Mouse (Mus musculus): Measurements from ENCODE around the gene Aff3. TPM values are rescaled to one million over a fixed set of nuclear protein-coding genes. Genes with fewer than 3 reads are reported as not detected.

Gene Aff3
- total and polyA plus RNA-seq, 3 experiments, result 1.4 to 3.1 (median 2.4) TPM

DNA sequence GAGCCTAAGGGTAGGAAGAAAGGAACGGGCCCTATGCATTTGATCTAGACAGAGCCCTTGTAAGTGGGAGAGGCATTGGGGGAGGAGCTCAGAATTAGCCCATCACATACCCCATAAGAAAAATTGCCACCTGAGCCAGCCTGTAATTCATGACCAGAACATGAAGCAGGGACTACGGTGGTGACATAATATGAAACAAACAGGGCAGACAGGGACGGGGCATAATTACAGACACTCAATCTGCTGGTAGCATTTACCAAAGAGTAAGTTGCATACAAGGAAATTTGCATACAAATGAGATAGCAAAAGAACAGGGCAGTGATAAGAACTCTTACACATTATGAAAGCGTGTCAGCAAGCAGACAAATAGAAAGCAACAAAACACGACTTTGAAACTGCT, 6.3 kb upstream of the Aff3 start:
- DNase-seq, result no peak
- TF ChIP-seq EP300 (IDR thresholded peaks at IDR 0.05; ENCODE audit: insufficient read depth, low read depth, low read length), result no peak
- TF ChIP-seq POLR2A (IDR thresholded peaks at IDR 0.05; ENCODE audit: insufficient read depth, low read depth, low read length), result no peak
- TF ChIP-seq CTCF (IDR thresholded peaks at IDR 0.05), result no peak
- Histone ChIP-seq H3K27me3 (ENCODE audit: control insufficient read depth, insufficient read depth, low read length) (no peaks in the 10 kb centered on the region), H3K27ac (no peak overlapping the region), H3K4me1 (ENCODE audit: control insufficient read depth, insufficient read depth, low read length) (no peaks in the 10 kb centered on the region), H3K9ac (ENCODE audit: low read depth, low read length) (no peak overlapping the region), H3K36me3 (ENCODE audit: control insufficient read depth, insufficient read depth, low read length) (no peaks in the 10 kb centered on the region), H3K79me2 (replicated peaks; ENCODE audit: control insufficient read depth, insufficient read depth, low read length) (no peaks in the 10 kb centered on the region), H3K4me3 (no peak overlapping the region)
- intact Hi-C loops (cut with DNase I), result no loop called here
- WGBS, result 65% methylated on average over 5 of the region's 5 CpGs

DNA sequence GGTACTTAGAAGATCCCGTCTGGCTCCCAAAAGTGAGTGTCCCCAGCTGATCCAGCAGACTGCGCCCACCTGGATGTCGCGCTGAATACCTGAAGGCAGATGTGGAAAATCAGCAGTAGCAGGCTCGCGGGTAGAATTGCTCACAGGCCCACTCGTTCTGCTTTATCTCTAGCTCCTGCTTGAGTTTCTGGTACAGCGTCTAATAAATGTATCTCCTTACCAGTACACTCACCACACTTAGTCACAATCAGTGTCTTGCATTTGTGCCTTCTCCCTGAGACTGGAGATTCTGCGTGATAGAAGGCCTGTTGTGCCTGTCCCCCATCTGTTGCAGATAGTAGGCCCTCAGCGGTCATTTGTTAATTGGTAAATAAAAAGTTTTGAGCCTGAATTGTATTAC, 3.6 kb upstream of the Aff3 start:
- Histone ChIP-seq H3K27me3 (ENCODE audit: control insufficient read depth, insufficient read depth, low read length) (no peaks in the 10 kb centered on the region), H3K27ac (no peak overlapping the region), H3K9ac (ENCODE audit: low read depth, low read length) (no peak overlapping the region), H3K4me3 (no peak overlapping the region), H3K36me3 (ENCODE audit: control insufficient read depth, insufficient read depth, low read length) (no peaks in the 10 kb centered on the region), H3K79me2 (replicated peaks; ENCODE audit: control insufficient read depth, insufficient read depth, low read length) (no peaks in the 10 kb centered on the region), H3K4me1 (ENCODE audit: control insufficient read depth, insufficient read depth, low read length) (no peaks in the 10 kb centered on the region)
- intact Hi-C loops (cut with DNase I), result loop anchor here (1.0 kb wide), 1 partner anchor 24 kb away; no protein-coding TSS in a partner anchor
- no peak for DNase-seq
- 83% methylated on average over 10 of the region's 10 CpGs for WGBS
- TF ChIP-seq CTCF (IDR thresholded peaks at IDR 0.05), result no peak
- TF ChIP-seq EP300 (IDR thresholded peaks at IDR 0.05; ENCODE audit: insufficient read depth, low read depth, low read length), result no peak
- no peak for TF ChIP-seq POLR2A (IDR thresholded peaks at IDR 0.05; ENCODE audit: insufficient read depth, low read depth, low read length)

GRCm38 (mm10) chr1:38667892-38668291, 3.1 kb upstream of the Aff3 start:
- Histone ChIP-seq H3K79me2 (replicated peaks; ENCODE audit: control insufficient read depth, insufficient read depth, low read length) (no peaks in the 10 kb centered on the region), H3K4me3 (no peak overlapping the region), H3K27ac (no peak overlapping the region), H3K9ac (ENCODE audit: low read depth, low read length) (no peak overlapping the region), H3K4me1 (ENCODE audit: control insufficient read depth, insufficient read depth, low read length) (no peaks in the 10 kb centered on the region), H3K36me3 (ENCODE audit: control insufficient read depth, insufficient read depth, low read length) (no peaks in the 10 kb centered on the region), H3K27me3 (ENCODE audit: control insufficient read depth, insufficient read depth, low read length) (no peaks in the 10 kb centered on the region)
- no peak for TF ChIP-seq POLR2A (IDR thresholded peaks at IDR 0.05; ENCODE audit: insufficient read depth, low read depth, low read length)
- TF ChIP-seq CTCF (IDR thresholded peaks at IDR 0.05), result no peak
- no peak for TF ChIP-seq EP300 (IDR thresholded peaks at IDR 0.05; ENCODE audit: insufficient read depth, low read depth, low read length)
- 78% methylated on average over 9 of the region's 9 CpGs for WGBS
- DNase-seq, result no peak
- intact Hi-C loops (cut with DNase I), result loop anchor here (1.0 kb wide), 1 partner anchor 24 kb away; no protein-coding TSS in a partner anchor

DNA sequence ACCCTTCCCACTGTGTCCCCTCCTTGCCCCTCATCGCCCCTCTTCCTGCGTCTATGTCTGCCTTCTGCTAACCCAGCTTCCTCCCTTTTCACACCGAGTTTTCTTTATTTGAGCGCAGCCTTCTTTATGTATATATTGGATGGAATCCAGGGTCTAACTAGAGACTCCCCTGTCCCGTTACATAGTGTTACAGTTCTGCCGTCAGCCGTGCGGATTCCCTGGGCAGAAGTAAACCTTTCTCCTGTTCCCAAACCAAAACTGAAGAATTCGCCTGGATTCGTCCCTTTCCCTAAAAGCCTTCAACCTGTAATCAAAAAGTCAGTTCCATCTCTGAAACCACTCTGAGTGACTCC, 2.0 kb upstream of the Aff3 start:
- Histone ChIP-seq H3K36me3 (ENCODE audit: control insufficient read depth, insufficient read depth, low read length) (no peaks in the 10 kb centered on the region), H3K9ac (ENCODE audit: low read depth, low read length) (no peak overlapping the region), H3K27ac (no peak overlapping the region), H3K79me2 (replicated peaks; ENCODE audit: control insufficient read depth, insufficient read depth, low read length) (no peaks in the 10 kb centered on the region), H3K4me3 (no peak overlapping the region), H3K27me3 (ENCODE audit: control insufficient read depth, insufficient read depth, low read length) (no peaks in the 10 kb centered on the region), H3K4me1 (ENCODE audit: control insufficient read depth, insufficient read depth, low read length) (no peaks in the 10 kb centered on the region)
- 53% methylated on average over 10 of the region's 10 CpGs for WGBS
- DNase-seq, result no peak
- no peak for TF ChIP-seq CTCF (IDR thresholded peaks at IDR 0.05)
- TF ChIP-seq EP300 (IDR thresholded peaks at IDR 0.05; ENCODE audit: insufficient read depth, low read depth, low read length), result no peak
- no peak for TF ChIP-seq POLR2A (IDR thresholded peaks at IDR 0.05; ENCODE audit: insufficient read depth, low read depth, low read length)
- intact Hi-C loops (cut with DNase I), result no loop called here

DNA sequence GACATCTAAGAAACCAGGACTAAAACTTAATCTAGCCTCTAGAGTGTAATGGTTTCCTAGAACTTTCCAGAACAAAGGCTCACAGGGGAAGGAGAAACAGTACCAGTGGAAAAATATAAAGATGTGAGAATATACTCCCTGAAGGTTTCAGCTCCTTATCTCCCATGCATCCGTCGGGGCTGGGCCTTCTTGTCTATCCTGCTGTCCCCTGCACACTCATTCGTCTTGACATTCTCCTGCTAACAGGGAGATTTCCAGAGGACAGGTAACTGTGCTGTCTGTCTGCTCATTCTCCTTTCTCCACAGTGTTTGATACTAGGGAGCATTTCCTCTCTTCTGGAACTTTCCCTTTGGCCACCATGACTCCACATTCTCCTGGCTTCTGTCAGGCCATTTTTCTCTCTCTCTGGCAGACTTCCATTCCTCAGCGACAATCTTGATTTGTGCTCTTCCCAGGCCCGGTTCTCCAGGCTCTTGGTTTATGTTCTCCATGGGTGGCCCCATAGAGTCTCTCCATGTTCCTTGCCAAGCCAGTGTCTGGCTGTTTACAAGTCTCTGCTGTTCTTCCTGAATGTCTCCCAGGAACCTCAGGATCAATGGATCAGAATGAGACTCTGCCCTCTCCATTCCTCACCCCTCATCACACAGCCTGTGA, 1.5 kb upstream of the Aff3 start:
- 40% methylated on average over 5 of the region's 5 CpGs for WGBS
- Histone ChIP-seq H3K27me3 (ENCODE audit: control insufficient read depth, insufficient read depth, low read length) (no peaks in the 10 kb centered on the region), H3K79me2 (replicated peaks; ENCODE audit: control insufficient read depth, insufficient read depth, low read length) (no peaks in the 10 kb centered on the region), H3K27ac (no peak overlapping the region), H3K4me3 (no peak overlapping the region), H3K4me1 (ENCODE audit: control insufficient read depth, insufficient read depth, low read length) (no peaks in the 10 kb centered on the region), H3K9ac (ENCODE audit: low read depth, low read length) (no peak overlapping the region), H3K36me3 (ENCODE audit: control insufficient read depth, insufficient read depth, low read length) (no peaks in the 10 kb centered on the region)
- no peak for DNase-seq
- TF ChIP-seq POLR2A (IDR thresholded peaks at IDR 0.05; ENCODE audit: insufficient read depth, low read depth, low read length) (no peak), CTCF (IDR thresholded peaks at IDR 0.05) (no peak), EP300 (IDR thresholded peaks at IDR 0.05; ENCODE audit: insufficient read depth, low read depth, low read length) (no peak)
- intact Hi-C loops (cut with DNase I), result no loop called here

DNA sequence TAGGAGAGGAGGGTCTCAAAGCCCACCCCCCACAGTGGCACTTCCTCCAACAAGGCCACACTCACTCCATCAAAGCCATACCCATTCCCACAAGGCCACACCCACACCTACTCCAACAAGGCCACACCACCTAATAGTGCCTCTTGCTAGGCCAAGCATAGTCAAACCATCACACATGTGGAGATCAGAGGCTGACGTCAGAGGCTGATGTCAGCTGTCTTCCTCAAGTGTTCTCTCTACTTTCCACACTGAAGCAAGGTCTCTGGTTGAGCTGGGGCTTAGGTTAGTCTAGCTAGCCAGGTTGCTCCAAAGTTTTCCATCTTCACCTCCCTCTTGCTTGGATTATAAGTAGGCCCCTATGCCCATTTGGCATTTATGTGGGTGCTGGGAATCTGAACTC, 856 bp upstream of the Aff3 start:
- TF ChIP-seq CTCF (IDR thresholded peaks at IDR 0.05) (no peak), EP300 (IDR thresholded peaks at IDR 0.05; ENCODE audit: insufficient read depth, low read depth, low read length) (no peak), POLR2A (IDR thresholded peaks at IDR 0.05; ENCODE audit: insufficient read depth, low read depth, low read length) (no peak)
- Histone ChIP-seq H3K27me3 (ENCODE audit: control insufficient read depth, insufficient read depth, low read length) (no peaks in the 10 kb centered on the region), H3K9ac (ENCODE audit: low read depth, low read length) (no peak overlapping the region), H3K4me1 (ENCODE audit: control insufficient read depth, insufficient read depth, low read length) (no peaks in the 10 kb centered on the region), H3K4me3 (no peak overlapping the region), H3K36me3 (ENCODE audit: control insufficient read depth, insufficient read depth, low read length) (no peaks in the 10 kb centered on the region), H3K27ac (no peak overlapping the region), H3K79me2 (replicated peaks; ENCODE audit: control insufficient read depth, insufficient read depth, low read length) (no peaks in the 10 kb centered on the region)
- 76% methylated on average over 1 of the region's 1 CpGs for WGBS
- no peak for DNase-seq
- intact Hi-C loops (cut with DNase I), result no loop called here
